Mouse (Mus musculus): ENCODE measurements around the gene Ccndbp1.

GRCm38 (mm10) chr2:120972964-120973363, 35.2 kb upstream of the Ccndbp1 start:
- TF ChIP-seq POLR2A (IDR thresholded peaks at IDR 0.05; ENCODE audit: extremely low read depth, insufficient read depth, low read length) (no peak), CTCF (IDR thresholded peaks at IDR 0.05; ENCODE audit: low read depth, low read length) (no peak)

All from liver, adult 2 months (tissue).